Mouse (Mus musculus) lung, embryonic 14.5 days (tissue): ENCODE data around the gene Pou2f3. TPM values are rescaled to one million over a fixed set of nuclear protein-coding genes. Genes with fewer than 3 reads are reported as not detected.

ENCODE experiments used
- ATAC-seq: fragments of 200-750 bp; cut with Nextera tagmentation; 2 replicates; pipeline ENCODE4 v1.8.0; 2017; ENCODE audit warnings: mild to moderate bottlenecking, moderate TSS enrichment, moderate library complexity; ENCODE audit not compliant: insufficient read depth
- DNase-seq: peaks from one replicate; pipeline ENCODE4 v3.0.0-alpha.2; 2015
- H3K27ac ChIP-seq: fragments of 300-500 bp; sonication (generic); 2 replicates; pipeline ENCODE4 v1.5.1; 2014; ENCODE audit warnings: low read depth, mild to moderate bottlenecking, moderate library complexity
- H3K27me3 ChIP-seq: fragments of 300-500 bp; sonication (generic); 2 replicates; pipeline ENCODE4 v1.6.1; 2014; ENCODE audit warnings: low read length, control low read depth; ENCODE audit not compliant: insufficient read depth
- H3K36me3 ChIP-seq: fragments of 300-500 bp; sonication (generic); 2 replicates; pipeline ENCODE4 v1.6.1; 2014; ENCODE audit warnings: control low read depth; ENCODE audit not compliant: insufficient read depth
- H3K4me1 ChIP-seq: fragments of 300-500 bp; sonication (generic); 2 replicates; pipeline ENCODE4 v1.6.1; 2014; ENCODE audit warnings: antibody characterized with exemption, control low read depth; ENCODE audit not compliant: insufficient read depth
- H3K4me2 ChIP-seq: fragments of 300-500 bp; sonication (generic); 2 replicates; pipeline ENCODE4 v1.6.1; 2014; ENCODE audit warnings: mild to moderate bottlenecking
- H3K4me3 ChIP-seq: fragments of 300-500 bp; sonication (generic); 2 replicates; pipeline ENCODE4 v1.5.1; 2014; ENCODE audit warnings: low read depth, low read length
- H3K9ac ChIP-seq: fragments of 300-500 bp; sonication (generic); 2 replicates; pipeline ENCODE4 v1.6.1; 2014
- H3K9me3 ChIP-seq: fragments of 300-500 bp; sonication (generic); 2 replicates; pipeline ENCODE4 v1.6.1; 2016; ENCODE audit warnings: low read depth, low read length, control low read depth
- CTCF ChIP-seq: IDR thresholded peaks from 2 replicates; pipeline ENCODE4 v1.5.1; 2016; ENCODE audit warnings: antibody characterized with exemption, low read depth
- WGBS: fragments of 180-500 bp; shearing (Covaris S2); extraction: QIAGEN DNeasy Blood & Tissue Kit; methylation state at CpG from one replicate; pipeline ENCODE4 v1.1.7; 2014; 5-methylcytosine and 5-hydroxymethylcytosine counted together
- polyA plus RNA-seq: library from polyadenylated mRNA; unstranded; fragments of >200 nt; fragmentation: Nextera tagmentation; extraction: Ambion mirVana; gene quantifications from 2 replicates; pipeline ENCODE4 v1.2.1, GENCODE M21; 2014

Pou2f3 gene
- polyA plus RNA-seq, 1 experiment from 2014 or later: 0.08 TPM

GRCm38 (mm10) chr9:43241970-43242369, 31.8 kb upstream of the Pou2f3 start:
- H3K4me3 ChIP-seq: no peak overlapping the region
- ATAC-seq (no peak), DNase-seq (no peak)
- no peaks in the 10 kb centered on the region for H3K27me3 ChIP-seq
- TF ChIP-seq CTCF: no peak
- H3K9me3 ChIP-seq: no peaks in the 10 kb centered on the region
- WGBS: 79% methylated on average over 8 of the region's 8 CpGs
- no peak overlapping the region for H3K27ac ChIP-seq
- H3K36me3 ChIP-seq: no peaks in the 10 kb centered on the region
- no peak overlapping the region for H3K9ac ChIP-seq
- no peak overlapping the region for H3K4me2 ChIP-seq
- H3K4me1 ChIP-seq: peaks cover 22% of the 10 kb centered on the region

GRCm38 (mm10) chr9:43241291-43241690, 31.1 kb upstream of the Pou2f3 start:
- Histone ChIP-seq H3K27me3 (no peaks in the 10 kb centered on the region), H3K4me2 (no peak overlapping the region), H3K36me3 (peaks cover 4% of the 10 kb centered on the region; the same call in 1 of the 2 replicates), H3K4me3 (no peak overlapping the region), H3K9me3 (no peaks in the 10 kb centered on the region), H3K27ac (no peak overlapping the region), H3K4me1 (peaks cover 20% of the 10 kb centered on the region), H3K9ac (no peak overlapping the region)
- WGBS: 30% methylated on average over 4 of the region's 4 CpGs
- ATAC-seq: no peak
- TF ChIP-seq CTCF: no peak
- DNase-seq: no peak

GRCm38 (mm10) chr9:43240594-43240900, 30.4 kb upstream of the Pou2f3 start:
- Histone ChIP-seq H3K36me3 (peaks cover 11% of the 10 kb centered on the region), H3K4me2 (peak overlapping the region; percentile 75), H3K27me3 (no peaks in the 10 kb centered on the region), H3K9ac (peak overlapping the region; percentile 83), H3K4me3 (peak overlapping the region; percentile 87; the same call in 1 of the 2 replicates), H3K9me3 (no peaks in the 10 kb centered on the region), H3K4me1 (peaks cover 21% of the 10 kb centered on the region), H3K27ac (peak overlapping the region; percentile 94)
- 39% methylated on average over 2 of the region's 2 CpGs for WGBS
- DNase-seq (no peak), ATAC-seq (no peak)
- TF ChIP-seq CTCF: no peak

- no peak for TF ChIP-seq CTCF
- H3K27ac ChIP-seq: peak within 1 kb of the TSS; percentile 94
- H3K27me3 ChIP-seq: no peaks in the 10 kb centered on the region
- ATAC-seq (peak; percentile 97), DNase-seq (peak; percentile 96)
- H3K4me1 ChIP-seq: peaks cover 24% of the 10 kb centered on the region
- H3K9me3 ChIP-seq: no peaks in the 10 kb centered on the region
- peaks cover 16% of the 10 kb centered on the region for H3K36me3 ChIP-seq
- peak within 1 kb of the TSS; percentile 75 for H3K4me2 ChIP-seq
- peak within 1 kb of the TSS; percentile 83 for H3K9ac ChIP-seq
- peak within 1 kb of the TSS; percentile 87 for H3K4me3 ChIP-seq
- WGBS: 2% methylated on average over 44 of the region's 44 CpGs
Measured at GRCm38 (mm10) chr9:43239712-43240593, 29.8 kb upstream of the Pou2f3 start, which contains the start of gene Oaf. Oaf (minus strand) TSS chr9:43239911.

DNA sequence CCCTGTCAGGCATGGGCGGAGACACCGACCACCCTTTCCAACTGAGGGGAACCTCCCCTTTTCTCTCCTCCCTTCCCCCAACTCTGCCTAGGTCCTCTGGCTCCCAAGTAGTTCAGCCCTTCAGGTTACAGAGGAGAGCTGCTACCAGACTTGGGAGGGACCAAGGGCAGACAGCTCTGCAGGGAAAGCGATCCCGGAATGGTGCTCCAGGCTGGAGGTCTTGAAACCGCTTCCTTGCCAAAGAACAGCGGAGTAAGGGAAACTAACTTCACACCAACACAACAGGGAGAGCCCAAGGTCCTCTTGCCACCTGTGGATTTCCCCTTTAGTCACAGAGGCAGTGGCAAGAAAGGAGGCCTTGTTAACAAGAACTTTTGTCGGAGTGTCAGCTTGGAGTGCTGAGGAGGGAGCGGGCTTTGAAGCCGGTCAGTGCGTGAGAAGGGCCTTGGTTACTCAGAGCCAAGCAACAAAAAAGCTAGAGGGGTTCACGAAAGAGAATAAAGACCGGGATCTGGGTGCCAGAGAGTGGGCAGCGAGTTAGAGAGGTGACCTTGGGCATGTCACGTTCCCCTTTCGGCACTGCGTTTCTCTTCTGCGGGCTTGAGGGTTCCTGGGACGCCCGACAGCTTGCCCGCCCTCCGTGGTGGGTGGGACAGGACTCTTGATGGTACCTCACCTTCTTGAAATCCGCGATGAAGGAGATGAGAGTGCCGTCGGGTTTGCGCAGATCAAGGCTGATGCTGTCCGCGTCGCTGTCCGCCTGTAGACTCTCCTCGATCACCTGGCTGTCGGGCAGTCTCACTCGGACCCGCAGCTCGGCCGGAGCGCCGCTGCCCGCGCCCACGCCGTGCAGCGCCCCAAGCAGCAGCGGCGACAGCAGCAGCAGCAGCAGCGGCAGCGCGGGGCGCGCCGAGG, 28.7 kb upstream of the Pou2f3 start:
- no peaks in the 10 kb centered on the region for H3K9me3 ChIP-seq
- peak overlapping the region; percentile 94 for H3K27ac ChIP-seq
- H3K4me3 ChIP-seq: peak overlapping the region; percentile 87
- peaks cover 29% of the 10 kb centered on the region for H3K4me1 ChIP-seq
- WGBS: under 1% methylated on average over 49 of the region's 51 CpGs
- no peak for TF ChIP-seq CTCF
- ATAC-seq: peak; percentile 3; the same call in 1 of the 2 replicates
- peak; percentile 57 for DNase-seq
- no peaks in the 10 kb centered on the region for H3K27me3 ChIP-seq
- peak overlapping the region; percentile 75 for H3K4me2 ChIP-seq
- H3K9ac ChIP-seq: peak overlapping the region; percentile 83
- peaks cover 26% of the 10 kb centered on the region for H3K36me3 ChIP-seq

DNA sequence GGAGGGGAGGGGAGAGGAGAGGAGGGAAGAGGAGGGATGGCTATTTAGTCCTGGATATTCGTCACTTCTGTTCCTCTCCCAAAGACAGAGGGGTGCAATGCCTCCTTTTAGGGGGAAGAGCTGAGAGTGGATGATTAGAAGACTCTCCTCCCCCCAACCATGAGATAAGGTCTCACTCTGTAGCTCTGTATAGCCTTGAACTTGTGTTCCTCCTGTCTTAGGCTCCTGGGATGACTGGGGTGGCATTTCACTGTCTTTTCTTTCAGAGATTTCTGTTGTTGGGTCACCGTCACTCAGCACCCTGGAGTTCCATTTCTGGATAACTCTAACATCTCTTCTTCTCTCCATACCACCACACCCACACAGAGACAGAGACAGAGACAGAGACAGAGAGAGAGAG, 28.0 kb upstream of the Pou2f3 start:
- DNase-seq (no peak), ATAC-seq (no peak)
- H3K36me3 ChIP-seq: peaks cover 33% of the 10 kb centered on the region
- no peaks in the 10 kb centered on the region for H3K27me3 ChIP-seq
- no peaks in the 10 kb centered on the region for H3K9me3 ChIP-seq
- 40% methylated on average over 2 of the region's 2 CpGs for WGBS
- peak overlapping the region; percentile 94 for H3K27ac ChIP-seq
- no peak for TF ChIP-seq CTCF
- H3K4me3 ChIP-seq: peak overlapping the region; percentile 87
- peak overlapping the region; percentile 83 for H3K9ac ChIP-seq
- H3K4me2 ChIP-seq: peak overlapping the region; percentile 75
- H3K4me1 ChIP-seq: peaks cover 36% of the 10 kb centered on the region
